In the genomic region with DNA sequence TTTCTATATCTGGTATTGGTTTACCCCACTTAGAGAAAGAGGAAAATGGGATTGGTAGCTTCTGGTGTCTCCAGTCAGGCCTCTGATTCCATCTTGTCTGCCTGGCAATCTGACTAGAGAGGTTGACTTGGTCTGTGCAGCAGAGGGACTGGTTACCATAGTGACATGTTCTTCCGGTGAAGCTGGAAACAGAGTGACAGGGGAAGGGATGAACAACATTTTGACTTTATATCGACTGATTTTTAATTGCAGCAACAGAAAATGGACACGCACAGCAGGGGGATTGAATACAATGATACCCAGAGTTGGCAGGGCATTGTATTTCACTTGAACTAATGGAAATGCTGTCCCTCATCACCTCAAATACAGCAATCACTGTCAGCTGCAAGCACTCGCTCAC, we compare ENCODE assay signal across 13 mouse cellular contexts. TPM values are rescaled to one million over a fixed set of nuclear protein-coding genes. Genes with fewer than 3 reads are reported as not detected.
DNase-seq lines count a peak whose midpoint lies in the region; ATAC-seq lines count a peak whose summit lies in the region.
"Had no signal": no experiment of that assay in that cellular context is flagged by ENCODE, and none has a peak within 500 bp of the region (broad histone marks: within the 10 kb centered on the region; RNA-seq: fewer than 3 reads in every experiment).

No protein-coding gene starts in this region.

- peaks cover 2% of the 10 kb centered on the region; the same call in 1 of the 2 replicates for H3K4me1 ChIP-seq in forebrain, embryonic 11.5 days (replicated peaks; ENCODE audit: control insufficient read depth, insufficient read depth, low read length)
- H3K4me1 ChIP-seq in forebrain, embryonic 10.5 days = peaks cover 35% of the 10 kb centered on the region
- H3K4me1 ChIP-seq in hindbrain, embryonic 14.5 days (replicated peaks; ENCODE audit: control insufficient read depth, insufficient read depth, low read length) = peaks cover 31% of the 10 kb centered on the region
- H3K4me1 ChIP-seq in midbrain, embryonic 16.5 days (ENCODE audit: control insufficient read depth, insufficient read depth, low read length) = peaks cover 23% of the 10 kb centered on the region

- no peak overlapping the region for H3K27ac ChIP-seq in forebrain, embryonic 11.5 days (ENCODE audit: low read depth, low read length)
- no peak overlapping the region for H3K27ac ChIP-seq in forebrain, embryonic 10.5 days
- peak overlapping the region; percentile 61 for H3K27ac ChIP-seq in hindbrain, embryonic 14.5 days
- peak overlapping the region; percentile 1; the same call in 1 of the 2 replicates for H3K27ac ChIP-seq in midbrain, embryonic 16.5 days (ENCODE audit: low read length)
- H3K27ac ChIP-seq: heart, embryonic 13.5 days; stomach, embryonic 15.5 days had no signal

- DNase-seq in forebrain, embryonic 11.5 days (ENCODE audit: low spot score) = no peak
- DNase-seq in forebrain, embryonic 10.5 days (ENCODE audit: extremely low spot score, low spot score) = no peak
- peak; percentile 22 for DNase-seq in embryo, embryonic 11 days
- peak; percentile 58 for DNase-seq in hindbrain, embryonic 14.5 days (ENCODE audit: low spot score)
- no peak for DNase-seq in ovary, postnatal 14 days (ENCODE audit: low spot score)
- DNase-seq in lung, postnatal 36 days = no peak
- DNase-seq: adrenal gland, postnatal 36 days; kidney, adult 11 months had no signal

- no peak overlapping the region for H3K4me3 ChIP-seq in forebrain, embryonic 11.5 days (ENCODE audit: low read depth, low read length)
- no peak overlapping the region for H3K4me3 ChIP-seq in forebrain, embryonic 10.5 days
- peak overlapping the region; percentile 79 for H3K4me3 ChIP-seq in hindbrain, embryonic 14.5 days (replicated peaks; ENCODE audit: low read length)
- H3K4me3 ChIP-seq in midbrain, embryonic 16.5 days (ENCODE audit: low read depth, low read length) = peak overlapping the region; percentile 85
- H3K4me3 ChIP-seq: heart, embryonic 13.5 days; stomach, embryonic 15.5 days had no signal

- 0 out of 2 replicates have a peak overlapping the region, but pooled peaks have one; percentile 5 for H3K4me2 ChIP-seq in forebrain, embryonic 11.5 days (ENCODE audit: low read depth, low read length, severe bottlenecking)
- H3K4me2 ChIP-seq in hindbrain, embryonic 14.5 days (replicated peaks) = peak overlapping the region; percentile 89
- peak overlapping the region; percentile 90 for H3K4me2 ChIP-seq in midbrain, embryonic 16.5 days (ENCODE audit: low read length)
- H3K4me2 ChIP-seq: heart, embryonic 13.5 days; liver, embryonic 11.5 days; stomach, embryonic 15.5 days had no signal

- no peak for ATAC-seq in forebrain, embryonic 11.5 days (replicated peaks; ENCODE audit: low FRiP score)
- ATAC-seq in hindbrain, embryonic 14.5 days (ENCODE audit: low FRiP score) = no peak
- ATAC-seq in midbrain, embryonic 16.5 days = no peak
- no peak for ATAC-seq in activated CD4-positive, CD25-positive, alpha-beta regulatory T cell, adult 4 months

- H3K9ac ChIP-seq in forebrain, embryonic 11.5 days (ENCODE audit: low read length) = no peak overlapping the region
- peak overlapping the region; percentile 90 for H3K9ac ChIP-seq in hindbrain, embryonic 14.5 days
- peak overlapping the region; percentile 45 for H3K9ac ChIP-seq in midbrain, embryonic 16.5 days (ENCODE audit: low read depth, low read length)
- H3K9ac ChIP-seq: heart, embryonic 13.5 days; stomach, embryonic 15.5 days had no signal

- WGBS in forebrain, embryonic 11.5 days = 50% methylated on average over 4 of the region's 4 CpGs
- 73% methylated on average over 4 of the region's 4 CpGs for WGBS in forebrain, embryonic 10.5 days
- 8% methylated on average over 4 of the region's 4 CpGs for WGBS in hindbrain, embryonic 14.5 days
- 16% methylated on average over 4 of the region's 4 CpGs for WGBS in midbrain, embryonic 16.5 days

- H3K9me3 ChIP-seq in forebrain, embryonic 11.5 days (ENCODE audit: control insufficient read depth, low read length) = no peaks in the 10 kb centered on the region
- H3K9me3 ChIP-seq in forebrain, embryonic 10.5 days = no peaks in the 10 kb centered on the region
- H3K9me3 ChIP-seq in hindbrain, embryonic 14.5 days (ENCODE audit: control insufficient read depth, low read length) = no peaks in the 10 kb centered on the region
- H3K9me3 ChIP-seq in midbrain, embryonic 16.5 days (replicated peaks; ENCODE audit: control insufficient read depth, low read length, poor library complexity, severe bottlenecking) = no peaks in the 10 kb centered on the region
- H3K9me3 ChIP-seq: heart, embryonic 13.5 days; stomach, embryonic 15.5 days had no signal

- no peaks in the 10 kb centered on the region for H3K36me3 ChIP-seq in forebrain, embryonic 11.5 days (ENCODE audit: control insufficient read depth, insufficient read depth, low read length)
- H3K36me3 ChIP-seq in forebrain, embryonic 10.5 days (replicated peaks) = no peaks in the 10 kb centered on the region
- no peaks in the 10 kb centered on the region for H3K36me3 ChIP-seq in hindbrain, embryonic 14.5 days (replicated peaks; ENCODE audit: control insufficient read depth, insufficient read depth)
- H3K36me3 ChIP-seq in midbrain, embryonic 16.5 days (ENCODE audit: control insufficient read depth, insufficient read depth, low read length) = peaks cover 2% of the 10 kb centered on the region; the same call in 1 of the 2 replicates
- H3K36me3 ChIP-seq: heart, embryonic 13.5 days; stomach, embryonic 15.5 days had no signal

- no peaks in the 10 kb centered on the region; the same call in 1 of the 2 replicates for H3K27me3 ChIP-seq in forebrain, embryonic 11.5 days (ENCODE audit: control insufficient read depth, insufficient read depth, low read length)
- peaks cover 53% of the 10 kb centered on the region for H3K27me3 ChIP-seq in forebrain, embryonic 10.5 days (ENCODE audit: poor library complexity, severe bottlenecking)
- H3K27me3 ChIP-seq in hindbrain, embryonic 14.5 days (ENCODE audit: control insufficient read depth, insufficient read depth, low read length) = no peaks in the 10 kb centered on the region
- H3K27me3 ChIP-seq in midbrain, embryonic 16.5 days (ENCODE audit: control insufficient read depth, insufficient read depth, low read depth, low read length) = no peaks in the 10 kb centered on the region

RNA-seq across cellular contexts. Expression of a gene that starts 2.1 kb away (rescaled TPM):
- 7.2 and 7.4 TPM in 2 replicates for polyA plus RNA-seq in forebrain, embryonic 11.5 days (2014; fragmentation: Nextera tagmentation; extraction: Ambion mirVana)
- polyA plus RNA-seq in forebrain, embryonic 10.5 days (2016; fragmentation: Nextera tagmentation; extraction: Ambion mirVana) = 0.90 and 1.3 TPM in 2 replicates
- polyA plus RNA-seq in hindbrain, embryonic 14.5 days (2014; fragmentation: Nextera tagmentation; extraction: Ambion mirVana) = 40.8 and 43.8 TPM in 2 replicates
- 32.8 and 36.2 TPM in 2 replicates for polyA plus RNA-seq in midbrain, embryonic 16.5 days (2015; fragmentation: Nextera tagmentation; extraction: Ambion mirVana)
- polyA plus RNA-seq in activated CD4-positive, CD25-positive, alpha-beta regulatory T cell, adult 4 months (2017; shearing (Covaris generic)) = not detected

Comparison
In these comparisons a context has a peak if more than half of its experiments do, and no peak if none do; other contexts are left out.
1. DNase-seq: peak in embryo, embryonic 11 days (single experiment) and hindbrain, embryonic 14.5 days (single experiment); none in forebrain, embryonic 11.5 days (single experiment), forebrain, embryonic 10.5 days (single experiment), ovary, postnatal 14 days (single experiment) and lung, postnatal 36 days (single experiment).
2. H3K27ac ChIP-seq: peak in hindbrain, embryonic 14.5 days (single experiment) and midbrain, embryonic 16.5 days (single experiment); none in forebrain, embryonic 11.5 days (single experiment) and forebrain, embryonic 10.5 days (single experiment).
3. H3K4me2 ChIP-seq: peak in every context shown above with its lines; median percentile 90 in midbrain, embryonic 16.5 days; 89 in hindbrain, embryonic 14.5 days; 5 in forebrain, embryonic 11.5 days.
4. H3K4me3 ChIP-seq: peak in hindbrain, embryonic 14.5 days (single experiment) and midbrain, embryonic 16.5 days (single experiment); none in forebrain, embryonic 11.5 days (single experiment) and forebrain, embryonic 10.5 days (single experiment).